Mouse (Mus musculus): ENCODE measurements around the gene Gltp. TPM values are rescaled to one million over a fixed set of nuclear protein-coding genes. Genes with fewer than 3 reads are reported as not detected.

The Gltp gene
- total and polyA plus RNA-seq, 3 experiments: 23.8 to 90.4 (median 25.5) TPM

GRCm38 (mm10) chr5:114685986-114686385 lies 4.8 kb downstream of the Gltp start:
- Histone ChIP-seq H3K9me3 (replicated peaks; ENCODE audit: low read length) (no peaks in the 10 kb centered on the region), H3K4me1 (ENCODE audit: control insufficient read depth in 1 of 2, insufficient read depth in 2 of 2) (peaks cover 20 to 75% of the 10 kb centered on the region in 2 experiments), H3K27me3 (replicated peaks) (no peaks in the 10 kb centered on the region), H3K4me3 (replicated peaks in 1 of 3; ENCODE audit: low read depth in 2 of 3, low read length in 2 of 3, poor library complexity in 1 of 3) (no peak overlapping the region), H3K27ac (ENCODE audit: insufficient read depth, low read depth) (no peak overlapping the region), H3K4me2 (ENCODE audit: insufficient read depth, low read depth, poor library complexity, severe bottlenecking) (no peak overlapping the region), H3K36me3 (replicated peaks in 1 of 2; ENCODE audit: control insufficient read depth in 1 of 2, insufficient read depth in 1 of 2, low read length in 1 of 2) (peaks cover 0 to 50% of the 10 kb centered on the region in 2 experiments), H3K79me2 (replicated peaks; ENCODE audit: control insufficient read depth, extremely low read depth, insufficient read depth, poor library complexity, severe bottlenecking) (peaks cover 4% of the 10 kb centered on the region; the same call in 1 of the 2 replicates), H3K9ac (ENCODE audit: insufficient read depth, low read depth) (no peak overlapping the region)
- in situ Hi-C loops (cut with MboI; ENCODE audit: low pct_ligation_motif_present, low pct_unique_long_range_greater_than_20kb, low sequenced_read_pairs) (no loop called here), dilution Hi-C loops (cut with MboI; ENCODE audit: extremely low pct_ligation_motif_present, extremely low pct_unique_long_range_greater_than_20kb, low sequenced_read_pairs) (no loop called here)
- TF ChIP-seq TBP (conservative IDR thresholded peaks at IDR 0.05; ENCODE audit: low read depth, low read length) (no peak), ELF1 (IDR thresholded peaks at IDR 0.05; ENCODE audit: low read depth, low read length) (no peak), NELFE (IDR thresholded peaks at IDR 0.05; ENCODE audit: low read depth, low read length) (no peak), CHD2 (IDR thresholded peaks at IDR 0.05; ENCODE audit: low read length) (no peak), E2F4 (IDR thresholded peaks at IDR 0.05; ENCODE audit: insufficient replicate concordance, low read depth, low read length) (no peak), ZKSCAN1 (IDR thresholded peaks at IDR 0.05; ENCODE audit: borderline replicate concordance, low read depth, low read length) (no peak), UBTF (IDR thresholded peaks at IDR 0.05; ENCODE audit: low read depth, low read length) (no peak), POLR2AphosphoS2 (IDR thresholded peaks at IDR 0.05; ENCODE audit: low read depth, low read length) (no peak)
- no peak for DNase-seq (ENCODE audit: extremely low read depth)

GRCm38 (mm10) chr5:114681717-114682116 lies 9.1 kb downstream of the Gltp start:
- peaks cover 15 to 72% of the 10 kb centered on the region in 2 experiments for H3K4me1 ChIP-seq (ENCODE audit: control insufficient read depth in 1 of 2, insufficient read depth in 2 of 2)
- in situ Hi-C loops (cut with MboI; ENCODE audit: low pct_ligation_motif_present, low pct_unique_long_range_greater_than_20kb, low sequenced_read_pairs): no loop called here
- H3K27ac ChIP-seq (ENCODE audit: insufficient read depth, low read depth): no peak overlapping the region

GRCm38 (mm10) chr5:114680676-114681285 lies 10.0 kb downstream of the Gltp start:
- no peaks in the 10 kb centered on the region for H3K9me3 ChIP-seq (replicated peaks; ENCODE audit: low read length)
- in situ Hi-C loops (cut with MboI; ENCODE audit: low pct_ligation_motif_present, low pct_unique_long_range_greater_than_20kb, low sequenced_read_pairs) (no loop called here), dilution Hi-C loops (cut with MboI; ENCODE audit: extremely low pct_ligation_motif_present, extremely low pct_unique_long_range_greater_than_20kb, low sequenced_read_pairs) (no loop called here)
- no peak for DNase-seq (ENCODE audit: extremely low read depth)
- peaks cover 32 to 84% of the 10 kb centered on the region in 2 experiments for H3K36me3 ChIP-seq (replicated peaks in 1 of 2; ENCODE audit: control insufficient read depth in 1 of 2, insufficient read depth in 1 of 2, low read length in 1 of 2)
- H3K27ac ChIP-seq (ENCODE audit: insufficient read depth, low read depth): no peak overlapping the region
- no peak overlapping the region for H3K9ac ChIP-seq (ENCODE audit: insufficient read depth, low read depth)
- no peak overlapping the region for H3K4me2 ChIP-seq (ENCODE audit: insufficient read depth, low read depth, poor library complexity, severe bottlenecking)
- no peak overlapping the region for H3K4me3 ChIP-seq (replicated peaks in 1 of 3; ENCODE audit: low read depth in 2 of 3, low read length in 2 of 3, poor library complexity in 1 of 3)
- peaks cover 4% of the 10 kb centered on the region; the same call in 1 of the 2 replicates for H3K79me2 ChIP-seq (replicated peaks; ENCODE audit: control insufficient read depth, extremely low read depth, insufficient read depth, poor library complexity, severe bottlenecking)
- H3K4me1 ChIP-seq (ENCODE audit: control insufficient read depth in 1 of 2, insufficient read depth in 2 of 2): peaks cover 15 to 64% of the 10 kb centered on the region in 2 experiments
- TF ChIP-seq MYC (IDR thresholded peaks at IDR 0.05; ENCODE audit: low read depth, low read length): no peak
- H3K27me3 ChIP-seq (replicated peaks): no peaks in the 10 kb centered on the region

More at GRCm38 (mm10) chr5:114681717-114682116, 9.1 kb downstream of the Gltp start:
- dilution Hi-C loops (cut with MboI; ENCODE audit: extremely low pct_ligation_motif_present, extremely low pct_unique_long_range_greater_than_20kb, low sequenced_read_pairs): no loop called here
- no peak overlapping the region; the same call in 1 of the 2 replicates for H3K9ac ChIP-seq (ENCODE audit: insufficient read depth, low read depth)
- H3K4me2 ChIP-seq (ENCODE audit: insufficient read depth, low read depth, poor library complexity, severe bottlenecking): no peak overlapping the region
- no peak for DNase-seq (ENCODE audit: extremely low read depth)
- H3K79me2 ChIP-seq (replicated peaks; ENCODE audit: control insufficient read depth, extremely low read depth, insufficient read depth, poor library complexity, severe bottlenecking): peaks cover 4% of the 10 kb centered on the region; the same call in 1 of the 2 replicates
- no peak overlapping the region for H3K4me3 ChIP-seq (replicated peaks in 1 of 3; ENCODE audit: low read depth in 2 of 3, low read length in 2 of 3, poor library complexity in 1 of 3)
- H3K36me3 ChIP-seq (replicated peaks in 1 of 2; ENCODE audit: control insufficient read depth in 1 of 2, insufficient read depth in 1 of 2, low read length in 1 of 2): peaks cover 22 to 76% of the 10 kb centered on the region in 2 experiments
- no peaks in the 10 kb centered on the region for H3K9me3 ChIP-seq (replicated peaks; ENCODE audit: low read length)
- H3K27me3 ChIP-seq (replicated peaks): no peaks in the 10 kb centered on the region
- TF ChIP-seq MAX (IDR thresholded peaks at IDR 0.05; ENCODE audit: low read length) (no peak), POLR2AphosphoS2 (IDR thresholded peaks at IDR 0.05; ENCODE audit: low read depth, low read length) (no peak), IRF4 (IDR thresholded peaks at IDR 0.05; ENCODE audit: low read depth, low read length) (0 out of 2 replicates have a peak, but pooled peaks have one; percentile 40), JUN (IDR thresholded peaks at IDR 0.05; ENCODE audit: insufficient read depth, low read depth, low read length) (no peak), ZMIZ1 (IDR thresholded peaks at IDR 0.05; ENCODE audit: low read depth, low read length) (no peak), EP300 (IDR thresholded peaks at IDR 0.05; ENCODE audit: low read length) (0 out of 2 replicates have a peak, but pooled peaks have one; percentile 19)

Measured in CH12.LX (cell line).